In genomic region chr9:58162173-58162572, GRCm38 (mm10) we compare ENCODE assay signal across 24 mouse cellular contexts. TPM values are rescaled to one million over a fixed set of nuclear protein-coding genes. Genes with fewer than 3 reads are reported as not detected.
DNase-seq lines count a peak whose midpoint lies in the region; ATAC-seq lines count a peak whose summit lies in the region.
"Had no signal": no experiment of that assay in that cellular context is flagged by ENCODE, and none has a peak within 500 bp of the region (broad histone marks: within the 10 kb centered on the region; RNA-seq: fewer than 3 reads in every experiment).

No protein-coding gene starts in this region.

- no peak for ATAC-seq in midbrain, embryonic 13.5 days
- ATAC-seq: forebrain, embryonic 13.5 days; forebrain, embryonic 15.5 days had no signal

- H3K36me3 ChIP-seq in midbrain, embryonic 10.5 days, result no peaks in the 10 kb centered on the region
- H3K36me3 ChIP-seq in midbrain, embryonic 13.5 days, result no peaks in the 10 kb centered on the region
- no peaks in the 10 kb centered on the region for H3K36me3 ChIP-seq in limb, embryonic 10.5 days
- H3K36me3 ChIP-seq: embryonic facial prominence, embryonic 12.5 days; forebrain, embryonic 10.5 days; forebrain, embryonic 15.5 days had no signal

- H3K9ac ChIP-seq in midbrain, embryonic 13.5 days (replicated peaks), result no peak overlapping the region
- H3K9ac ChIP-seq: embryonic facial prominence, embryonic 12.5 days; forebrain, embryonic 13.5 days; forebrain, embryonic 15.5 days had no signal

- DNase-seq in heart, adult 11 months, result peak; percentile 76
- DNase-seq in heart, postnatal 36 days, result no peak
- no peak for DNase-seq in midbrain, embryonic 10.5 days (ENCODE audit: low spot score)
- DNase-seq in limb, embryonic 10.5 days (ENCODE audit: low spot score), result no peak
- no peak for DNase-seq in spleen, postnatal 36 days (ENCODE audit: low spot score in 2 of 2)
- DNase-seq: adrenal gland, adult 2 months; adrenal gland, postnatal 10 days; adrenal gland, postnatal 25 days; cerebellum, adult 11 months; cerebellum, adult 18-20 months; cerebellum, adult 8-10 months; cerebellum, adult 9-11 months; cerebellum, postnatal 14 days; cerebellum, postnatal 36 days; embryo, embryonic 11 days had no signal

- 0 out of 2 replicates have a peak, but pooled peaks cover 4% of the 10 kb centered on the region for H3K27me3 ChIP-seq in midbrain, embryonic 10.5 days (ENCODE audit: low read depth, poor library complexity, severe bottlenecking)
- no peaks in the 10 kb centered on the region for H3K27me3 ChIP-seq in midbrain, embryonic 13.5 days
- H3K27me3 ChIP-seq in limb, embryonic 10.5 days (ENCODE audit: low read depth, poor library complexity, severe bottlenecking), result no peaks in the 10 kb centered on the region
- H3K27me3 ChIP-seq: embryonic facial prominence, embryonic 12.5 days; forebrain, embryonic 13.5 days; forebrain, embryonic 15.5 days had no signal

- H3K4me2 ChIP-seq in midbrain, embryonic 13.5 days (replicated peaks), result no peak overlapping the region
- H3K4me2 ChIP-seq: embryonic facial prominence, embryonic 12.5 days; forebrain, embryonic 13.5 days; forebrain, embryonic 15.5 days had no signal

- no peaks in the 10 kb centered on the region for H3K9me3 ChIP-seq in midbrain, embryonic 10.5 days (replicated peaks)
- H3K9me3 ChIP-seq in midbrain, embryonic 13.5 days, result no peaks in the 10 kb centered on the region
- H3K9me3 ChIP-seq in limb, embryonic 10.5 days (replicated peaks), result no peaks in the 10 kb centered on the region
- H3K9me3 ChIP-seq: embryonic facial prominence, embryonic 12.5 days; forebrain, embryonic 10.5 days; forebrain, embryonic 13.5 days had no signal

- H3K4me3 ChIP-seq in midbrain, embryonic 10.5 days, result no peak overlapping the region
- no peak overlapping the region for H3K4me3 ChIP-seq in midbrain, embryonic 13.5 days (replicated peaks)
- H3K4me3 ChIP-seq in limb, embryonic 10.5 days, result no peak overlapping the region
- H3K4me3 ChIP-seq: embryonic facial prominence, embryonic 12.5 days; erythroblast, embryonic 14.5 days; forebrain, embryonic 10.5 days; forebrain, embryonic 13.5 days; forebrain, embryonic 15.5 days had no signal

- 83% methylated on average over 3 of the region's 3 CpGs for WGBS in midbrain, embryonic 10.5 days
- 83% methylated on average over 3 of the region's 3 CpGs for WGBS in midbrain, embryonic 13.5 days
- 88% methylated on average over 3 of the region's 3 CpGs for WGBS in limb, embryonic 10.5 days

- intact Hi-C loops in heart, postnatal 36 days (cut with DNase I), result no loop called here

- peaks cover 36% of the 10 kb centered on the region for H3K4me1 ChIP-seq in midbrain, embryonic 10.5 days
- H3K4me1 ChIP-seq in midbrain, embryonic 13.5 days (replicated peaks), result peaks cover 14% of the 10 kb centered on the region
- H3K4me1 ChIP-seq in limb, embryonic 10.5 days, result peaks cover 41% of the 10 kb centered on the region

- peak overlapping the region; percentile 43; the same call in 1 of the 2 replicates for H3K27ac ChIP-seq in midbrain, embryonic 10.5 days (replicated peaks)
- H3K27ac ChIP-seq in midbrain, embryonic 13.5 days, result no peak overlapping the region
- 0 out of 2 replicates have a peak overlapping the region, but pooled peaks have one; percentile 42 for H3K27ac ChIP-seq in limb, embryonic 10.5 days
- H3K27ac ChIP-seq: embryonic facial prominence, embryonic 12.5 days; forebrain, embryonic 10.5 days; forebrain, embryonic 13.5 days; forebrain, embryonic 15.5 days had no signal

RNA-seq across cellular contexts. Expression of gene Islr, which starts 41.9 kb away (rescaled TPM):
- 10 to 100 TPM; 28.5 to 30.4 TPM for total RNA-seq in heart, postnatal 36 days (2021)
- polyA plus RNA-seq in midbrain, embryonic 10.5 days (2016; fragmentation: Nextera tagmentation; extraction: Ambion mirVana), result 7.4 and 15.4 TPM in 2 replicates
- 21.4 and 25.3 TPM in 2 replicates for polyA plus RNA-seq in midbrain, embryonic 13.5 days (2015; fragmentation: Nextera tagmentation; extraction: Ambion mirVana)
- 9.5 and 33.2 TPM in 2 replicates for polyA plus RNA-seq in limb, embryonic 10.5 days (2016; fragmentation: Nextera tagmentation; extraction: Ambion mirVana)
- total RNA-seq: MEL had no signal
- polyA plus RNA-seq: erythroblast, embryonic 14.5 days had no signal

RNA-seq across cellular contexts. Expression of gene Islr2, which starts 41.9 kb away (rescaled TPM):
- total RNA-seq in heart, postnatal 36 days (2021), result 1 to 10 TPM; 1.4 to 2.3 TPM
- polyA plus RNA-seq in midbrain, embryonic 10.5 days (2016; fragmentation: Nextera tagmentation; extraction: Ambion mirVana), result 5.2 and 8.1 TPM in 2 replicates
- polyA plus RNA-seq in midbrain, embryonic 13.5 days (2015; fragmentation: Nextera tagmentation; extraction: Ambion mirVana), result 36.8 and 51.7 TPM in 2 replicates
- 0.11 TPM in 1 of 2 replicates, not detected in the other for polyA plus RNA-seq in limb, embryonic 10.5 days (2016; fragmentation: Nextera tagmentation; extraction: Ambion mirVana)
- total RNA-seq: common myeloid progenitor, adult 5-6 weeks had no signal
- polyA plus RNA-seq: erythroblast, embryonic 14.5 days had no signal

RNA-seq across cellular contexts. Expression of gene Ccdc33, which starts 43.5 kb away (rescaled TPM):
- total RNA-seq in heart, postnatal 36 days (2021), result not detected
- 0.51 and 0.62 TPM in 2 replicates for polyA plus RNA-seq in midbrain, embryonic 10.5 days (2016; fragmentation: Nextera tagmentation; extraction: Ambion mirVana)
- polyA plus RNA-seq in midbrain, embryonic 13.5 days (2015; fragmentation: Nextera tagmentation; extraction: Ambion mirVana), result 0.73 and 0.80 TPM in 2 replicates
- 0.26 and 0.34 TPM in 2 replicates for polyA plus RNA-seq in limb, embryonic 10.5 days (2016; fragmentation: Nextera tagmentation; extraction: Ambion mirVana)
- total RNA-seq: common myeloid progenitor, adult 5-6 weeks; MEL had no signal
- polyA plus RNA-seq: C2C12; erythroblast, embryonic 14.5 days had no signal
